15 mouse cellular contexts compared by ENCODE assay signal in the genomic region with DNA sequence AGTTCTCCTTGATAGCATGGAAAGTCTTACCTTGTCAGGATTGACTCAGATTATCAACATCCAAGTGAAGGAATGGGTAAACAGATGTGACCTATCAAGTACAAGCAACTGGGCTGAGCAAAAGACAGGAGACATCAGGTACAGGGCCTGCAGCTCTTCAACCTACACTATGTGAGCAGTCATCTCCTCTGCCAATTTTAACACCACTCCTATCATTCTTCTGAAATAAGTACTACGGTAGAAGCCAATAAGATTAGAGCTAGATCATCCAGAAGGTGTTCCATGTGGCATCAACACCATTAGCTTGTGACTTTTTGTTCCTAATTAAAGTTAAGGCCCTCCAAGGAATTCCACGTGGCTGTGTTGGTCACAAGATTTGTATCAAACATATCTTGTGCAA.
"Had no signal": no experiment of that assay in that cellular context is flagged by ENCODE, and none has a peak within 500 bp of the region (broad histone marks: within the 10 kb centered on the region; RNA-seq: fewer than 3 reads in every experiment).

No protein-coding gene starts in this region.

- H3K9ac ChIP-seq: liver, embryonic 15.5 days; neural tube, embryonic 15.5 days had no signal

- DNase-seq: kidney, postnatal 4 days; lung, adult 2 months; lung, postnatal 10 days; lung, postnatal 4 days; midbrain, embryonic 14.5 days; right cerebral cortex, adult 18-20 months; right cerebral cortex, postnatal 25 days; thymus, postnatal 36 days had no signal

- H3K4me1 ChIP-seq: liver, embryonic 15.5 days; midbrain, embryonic 10.5 days; neural tube, embryonic 15.5 days had no signal

- H3K27me3 ChIP-seq: liver, embryonic 15.5 days; neural tube, embryonic 15.5 days had no signal

- H3K4me2 ChIP-seq: liver, embryonic 11.5 days; liver, embryonic 15.5 days; neural tube, embryonic 15.5 days had no signal

- H3K27ac ChIP-seq: left cerebral cortex, adult 2 months; limb, embryonic 10.5 days; liver, embryonic 15.5 days; midbrain, embryonic 10.5 days; neural tube, embryonic 15.5 days had no signal

- H3K4me3 ChIP-seq: left cerebral cortex, adult 2 months; limb, embryonic 10.5 days; liver, embryonic 15.5 days; midbrain, embryonic 10.5 days; myocyte; neural tube, embryonic 15.5 days had no signal

- H3K36me3 ChIP-seq: limb, embryonic 10.5 days; liver, embryonic 15.5 days; midbrain, embryonic 10.5 days; neural tube, embryonic 15.5 days had no signal

- H3K9me3 ChIP-seq: limb, embryonic 10.5 days; liver, embryonic 15.5 days; midbrain, embryonic 10.5 days; neural tube, embryonic 15.5 days had no signal
